Mouse (Mus musculus): Measurements from ENCODE around the gene Fam114a2.

Gene Fam114a2

GRCm38 (mm10) chr11:57519304-57519703 lies 887 bp upstream of the Fam114a2 start:
- no peak for DNase-seq (ENCODE audit: low spot score in 2 of 2)

GRCm38 (mm10) chr11:57518751-57519148 lies 333 bp upstream of the Fam114a2 start:
- DNase-seq (ENCODE audit: low spot score in 2 of 2) = no peak

- DNase-seq (ENCODE audit: low spot score in 2 of 2) = no peak
Observed at GRCm38 (mm10) chr11:57516946-57517441, 1.4 kb downstream of the Fam114a2 start.

GRCm38 (mm10) chr11:57515218-57515617 lies 3.2 kb downstream of the Fam114a2 start:
- DNase-seq (ENCODE audit: low spot score in 2 of 2) = no peak

GRCm38 (mm10) chr11:57506899-57507298 lies 11.5 kb downstream of the Fam114a2 start:
- no peak for DNase-seq (ENCODE audit: low spot score in 2 of 2)

GRCm38 (mm10) chr11:57503155-57503554 lies 15.3 kb downstream of the Fam114a2 start:
- no peak for DNase-seq (ENCODE audit: low spot score in 2 of 2)

GRCm38 (mm10) chr11:57498215-57498614 lies 20.2 kb downstream of the Fam114a2 start:
- no peak for DNase-seq (ENCODE audit: low spot score in 2 of 2)

GRCm38 (mm10) chr11:57497701-57498100 lies 20.7 kb downstream of the Fam114a2 start:
- DNase-seq (ENCODE audit: low spot score in 2 of 2) = no peak

GRCm38 (mm10) chr11:57496462-57497039 lies 21.9 kb downstream of the Fam114a2 start:
- no peak for DNase-seq (ENCODE audit: low spot score in 2 of 2)

GRCm38 (mm10) chr11:57488436-57488835 lies 30.0 kb downstream of the Fam114a2 start:
- no peak for DNase-seq (ENCODE audit: low spot score in 2 of 2)

- no peak for DNase-seq (ENCODE audit: low spot score in 2 of 2)
Observed at GRCm38 (mm10) chr11:57478077-57478476, 40.3 kb downstream of the Fam114a2 start.

- peak; percentile 30 to 56 for DNase-seq (ENCODE audit: low spot score in 2 of 2)
Observed at GRCm38 (mm10) chr11:57475119-57475518, 43.3 kb downstream of the Fam114a2 start.

GRCm38 (mm10) chr11:57474296-57474941 lies 44.0 kb downstream of the Fam114a2 start:
- peak; percentile 31 to 45 for DNase-seq (ENCODE audit: low spot score in 2 of 2)

- no peak for DNase-seq (ENCODE audit: low spot score in 2 of 2)
Observed at GRCm38 (mm10) chr11:57470979-57471378, 47.4 kb downstream of the Fam114a2 start.

- no peak for DNase-seq (ENCODE audit: low spot score in 2 of 2)
Observed at GRCm38 (mm10) chr11:57470056-57470455, 48.4 kb downstream of the Fam114a2 start.

- no peak for DNase-seq (ENCODE audit: low spot score in 2 of 2)
Observed at GRCm38 (mm10) chr11:57468706-57469105, 49.7 kb downstream of the Fam114a2 start.

GRCm38 (mm10) chr11:57467159-57468110 lies 51.0 kb downstream of the Fam114a2 start:
- DNase-seq (ENCODE audit: low spot score in 2 of 2) = peak; percentile 68 to 71

GRCm38 (mm10) chr11:57465844-57466243 lies 52.6 kb downstream of the Fam114a2 start:
- DNase-seq (ENCODE audit: low spot score in 2 of 2) = no peak

GRCm38 (mm10) chr11:57465025-57465424 lies 53.4 kb downstream of the Fam114a2 start:
- no peak for DNase-seq (ENCODE audit: low spot score in 2 of 2)

- peak; percentile 47 to 68 for DNase-seq (ENCODE audit: low spot score in 2 of 2)
Observed at GRCm38 (mm10) chr11:57459759-57460158, 58.7 kb downstream of the Fam114a2 start.

- DNase-seq (ENCODE audit: low spot score in 2 of 2) = no peak
Observed at GRCm38 (mm10) chr11:57454421-57454820, 64.0 kb downstream of the Fam114a2 start.

- DNase-seq (ENCODE audit: low spot score in 2 of 2) = no peak
Observed at GRCm38 (mm10) chr11:57445237-57445962, 73.0 kb downstream of the Fam114a2 start.

Measured in frontal cortex, postnatal 36 days (tissue).